Mouse (Mus musculus) testis, adult 2 months (tissue): Measurements from ENCODE around the gene AY074887. TPM values are rescaled to one million over a fixed set of nuclear protein-coding genes. Genes with fewer than 3 reads are reported as not detected.
A peak's percentile ranks its signal among the peaks of the same experiment; 100 is the strongest.
"Not testable (repeated sequence)": the region's sequence is repeated elsewhere in the genome, so short reads cannot be mapped to it uniquely, and the experiment has no call there.

Source experiments
- H3K27ac ChIP-seq: fragments of 200-500 bp; 2 replicates; pipeline ENCODE4 v1.5.1; 2012; ENCODE audit warnings: low read depth, low read length; ENCODE audit not compliant: control insufficient read depth, insufficient read depth
- H3K27me3 ChIP-seq: fragments of 200-500 bp; 2 replicates; pipeline ENCODE4 v1.6.1; 2012; ENCODE audit warnings: mild to moderate bottlenecking, low read length, moderate library complexity; ENCODE audit not compliant: control insufficient read depth, insufficient read depth
- H3K36me3 ChIP-seq: fragments of 200-500 bp; 2 replicates; pipeline ENCODE4 v1.6.1; 2012; ENCODE audit warnings: mild to moderate bottlenecking, low read length; ENCODE audit not compliant: control insufficient read depth, insufficient read depth
- H3K4me1 ChIP-seq: fragments of 200-500 bp; 2 replicates; pipeline ENCODE4 v1.6.1; 2012; ENCODE audit warnings: low read length; ENCODE audit not compliant: control insufficient read depth, insufficient read depth
- H3K4me3 ChIP-seq: fragments of 200-500 bp; 2 replicates; pipeline ENCODE4 v1.5.1; 2012; ENCODE audit warnings: low read depth, mild to moderate bottlenecking, low read length, moderate library complexity, mixed read lengths; ENCODE audit not compliant: control insufficient read depth
- CTCF ChIP-seq: fragments of 200-500 bp; IDR thresholded peaks from 2 replicates; pipeline ENCODE4 v1.5.1; 2012; ENCODE audit warnings: low read depth, mild to moderate bottlenecking, inconsistent platforms, low read length, moderate library complexity; ENCODE audit not compliant: control insufficient read depth, insufficient read depth, insufficient replicate concordance
- POLR2A ChIP-seq: fragments of 200-500 bp; IDR thresholded peaks from 2 replicates; pipeline ENCODE4 v1.6.1; 2012; ENCODE audit warnings: low read depth, mild to moderate bottlenecking, inconsistent platforms, low read length, moderate library complexity; ENCODE audit not compliant: control insufficient read depth
- polyA plus RNA-seq: library from polyadenylated mRNA; depleted of rRNA; stranded (reverse); fragments of >200 nt; gene quantifications from 2 replicates; pipeline ENCODE4 v1.2.3, GENCODE M21; 2012

The AY074887 gene
- polyA plus RNA-seq, 1 experiment, result 0.25 TPM

DNA sequence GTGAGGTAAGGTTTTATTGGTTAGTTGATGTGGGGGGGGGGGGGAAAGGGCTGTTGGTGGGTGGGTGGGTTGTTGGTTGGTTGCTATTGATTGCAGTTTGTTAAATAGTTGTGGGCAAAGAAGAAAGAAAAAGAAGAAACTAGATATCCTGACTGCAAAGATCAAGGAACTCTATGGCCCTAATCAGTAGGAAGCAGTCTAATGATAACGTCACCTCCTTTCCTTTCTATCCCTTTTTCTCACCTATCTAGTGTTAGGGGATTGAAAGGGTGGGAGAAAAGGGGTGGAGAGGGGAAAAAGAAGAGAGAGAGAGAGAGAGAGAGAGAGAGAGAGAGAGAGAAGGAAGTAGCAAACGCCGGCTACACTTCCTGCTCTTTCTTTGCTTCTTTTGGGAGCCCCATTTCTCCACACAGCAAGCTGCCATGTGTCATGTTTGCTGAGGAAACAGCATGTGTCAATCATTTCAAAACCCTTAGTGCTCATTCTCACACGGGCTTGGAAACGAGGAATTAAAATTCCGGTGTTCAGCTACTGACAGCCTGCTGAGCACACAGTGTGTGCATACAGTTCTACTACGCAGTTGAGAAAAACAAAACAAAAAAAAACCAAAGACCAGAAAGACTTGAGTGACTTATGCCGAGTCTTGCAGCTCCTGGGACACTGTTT lies 19.3 kb upstream of the AY074887 start:
- no peak overlapping the region for H3K4me3 ChIP-seq
- no peaks in the 10 kb centered on the region for H3K27me3 ChIP-seq
- no peak overlapping the region for H3K27ac ChIP-seq
- no peak for TF ChIP-seq POLR2A
- no peak for TF ChIP-seq CTCF
- H3K36me3 ChIP-seq, result no peaks in the 10 kb centered on the region
- no peaks in the 10 kb centered on the region for H3K4me1 ChIP-seq

DNA sequence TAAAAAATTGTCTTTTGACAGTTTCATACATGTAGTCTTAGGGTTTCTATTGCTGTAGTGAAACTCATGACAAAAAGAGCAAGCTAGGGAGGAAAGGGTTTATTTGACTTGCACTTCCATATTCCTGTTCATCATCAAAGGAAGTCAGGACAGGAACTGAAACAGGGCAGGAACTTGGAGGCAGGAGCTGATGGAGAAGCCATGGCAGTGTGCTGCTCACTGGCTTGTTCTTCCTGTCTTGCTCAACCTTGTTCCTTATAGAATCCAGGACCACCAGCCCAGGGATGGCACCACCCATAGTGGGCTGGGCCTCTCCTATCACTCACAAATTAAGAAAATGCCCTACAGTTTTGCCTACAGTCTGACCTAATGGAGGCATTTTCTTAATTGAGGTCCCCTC lies 12.9 kb upstream of the AY074887 start:
- Histone ChIP-seq H3K27ac (no peak overlapping the region), H3K4me3 (no peak overlapping the region), H3K36me3 (no peaks in the 10 kb centered on the region), H3K27me3 (no peaks in the 10 kb centered on the region), H3K4me1 (no peaks in the 10 kb centered on the region)
- no peak for TF ChIP-seq CTCF
- no peak for TF ChIP-seq POLR2A

DNA sequence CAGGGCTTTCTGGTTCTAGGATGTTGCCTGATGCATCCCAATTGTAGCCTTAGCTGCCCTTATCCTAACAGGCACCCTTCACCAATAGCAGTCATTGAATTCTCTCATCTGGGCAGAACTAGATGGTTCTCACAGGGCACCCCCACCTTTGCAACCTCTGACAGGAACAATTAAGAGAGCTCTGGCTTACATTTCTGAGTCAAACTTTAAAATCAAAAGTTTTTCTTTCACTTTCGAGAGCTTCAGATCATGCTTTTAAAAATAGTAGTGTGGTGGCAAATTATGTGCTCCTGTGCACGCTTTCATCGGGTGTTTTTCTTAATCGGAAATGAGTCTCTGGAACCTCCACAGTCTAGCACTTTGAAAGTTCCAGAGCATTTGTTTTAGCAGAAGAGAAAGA lies 10.3 kb upstream of the AY074887 start:
- H3K36me3 ChIP-seq, result no peaks in the 10 kb centered on the region; the same call in 1 of the 2 replicates
- H3K4me3 ChIP-seq, result no peak overlapping the region
- no peak for TF ChIP-seq POLR2A
- TF ChIP-seq CTCF, result no peak
- H3K4me1 ChIP-seq, result no peaks in the 10 kb centered on the region
- H3K27me3 ChIP-seq, result no peaks in the 10 kb centered on the region
- no peak overlapping the region for H3K27ac ChIP-seq

DNA sequence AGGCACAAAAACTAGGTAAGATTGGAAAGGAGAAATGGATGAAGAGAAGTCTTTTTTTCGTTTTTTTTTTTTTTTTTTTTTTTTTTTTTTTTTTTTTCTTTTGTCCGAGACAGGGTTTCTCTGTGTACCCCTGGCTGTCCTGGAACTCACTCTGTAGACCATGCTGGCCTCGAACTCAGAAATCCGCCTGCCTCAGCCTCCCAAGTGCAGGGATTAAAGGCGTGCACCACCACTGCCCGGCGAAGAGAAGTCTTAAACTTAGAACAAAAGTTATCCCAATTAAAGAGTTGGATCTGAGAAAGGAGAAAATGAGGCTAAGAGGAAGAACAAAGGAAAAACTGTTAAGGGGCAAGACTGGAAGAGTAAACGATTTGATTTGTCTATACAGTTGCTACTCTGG lies 636 bp downstream of the AY074887 start:
- peak overlapping the region; percentile 92 for H3K4me3 ChIP-seq
- H3K27ac ChIP-seq, H3K27me3 ChIP-seq, H3K4me1 ChIP-seq, H3K36me3 ChIP-seq: not testable (repeated sequence)

DNA sequence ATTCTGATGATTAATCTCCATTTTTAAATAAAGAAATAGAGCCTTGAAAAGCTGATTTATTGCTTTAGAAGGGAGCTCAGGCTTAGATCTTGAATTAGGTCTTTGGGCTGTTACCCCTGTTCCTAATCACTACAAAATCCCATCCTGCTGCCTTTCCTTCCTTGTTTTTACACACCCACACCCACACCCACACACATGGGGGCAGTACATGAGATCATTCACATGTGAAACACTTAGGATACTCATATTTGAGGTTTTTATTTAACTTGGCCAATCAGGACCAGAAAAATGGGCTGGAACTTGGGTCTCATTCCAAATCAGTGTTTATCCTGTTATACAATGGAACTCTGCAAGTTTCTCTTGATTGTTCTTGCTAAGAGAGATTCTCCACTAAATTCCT lies 1.3 kb downstream of the AY074887 start:
- no peaks in the 10 kb centered on the region for H3K4me1 ChIP-seq
- H3K27ac ChIP-seq, result no peak overlapping the region
- no peaks in the 10 kb centered on the region; the same call in 1 of the 2 replicates for H3K36me3 ChIP-seq
- TF ChIP-seq POLR2A, result no peak
- no peak for TF ChIP-seq CTCF
- no peaks in the 10 kb centered on the region for H3K27me3 ChIP-seq
- no peak overlapping the region for H3K4me3 ChIP-seq

DNA sequence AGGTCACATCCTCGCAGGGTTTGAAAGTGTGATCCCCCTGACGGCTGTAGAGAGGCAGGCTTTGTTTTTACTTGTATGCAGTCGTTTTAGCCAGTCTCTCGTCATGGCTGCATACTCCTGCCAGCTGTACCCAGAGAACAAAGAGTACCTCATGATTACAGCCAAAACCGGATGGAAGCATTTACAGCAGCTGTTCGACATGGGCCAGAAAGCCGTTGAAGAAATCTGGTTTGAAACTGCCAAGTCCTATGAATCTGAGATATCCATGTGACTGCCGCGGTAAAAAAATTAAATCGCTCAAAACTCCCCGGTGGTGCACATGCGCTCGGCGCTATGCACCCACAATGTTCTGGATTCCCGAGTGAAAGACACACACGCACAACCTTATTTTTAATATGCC lies 4.5 kb downstream of the AY074887 start:
- no peaks in the 10 kb centered on the region for H3K27me3 ChIP-seq
- no peaks in the 10 kb centered on the region for H3K4me1 ChIP-seq
- no peak overlapping the region for H3K27ac ChIP-seq
- no peak for TF ChIP-seq CTCF
- TF ChIP-seq POLR2A, result no peak
- H3K4me3 ChIP-seq, result no peak overlapping the region
- no peaks in the 10 kb centered on the region for H3K36me3 ChIP-seq

DNA sequence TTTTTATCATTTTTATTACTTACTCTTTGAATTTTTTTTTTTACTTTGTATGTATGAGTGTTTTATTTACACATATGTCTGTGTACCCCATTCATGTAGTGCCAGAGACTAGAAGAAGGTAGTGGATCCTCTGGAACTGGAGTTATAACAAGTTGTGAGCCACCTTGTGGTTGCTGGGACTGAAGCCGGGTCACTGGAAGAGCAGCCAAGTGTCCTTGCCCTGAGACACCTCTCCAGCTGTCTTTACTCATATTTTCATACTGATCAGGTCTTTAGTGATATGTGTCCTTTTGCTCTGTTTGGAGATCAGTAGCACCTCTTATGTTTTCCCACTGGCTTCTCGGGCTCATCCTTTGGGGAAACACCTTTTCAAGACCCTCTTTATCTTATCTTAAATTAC lies 6.3 kb downstream of the AY074887 start:
- Histone ChIP-seq H3K4me3 (no peak overlapping the region), H3K36me3 (no peaks in the 10 kb centered on the region), H3K27ac (no peak overlapping the region), H3K27me3 (no peaks in the 10 kb centered on the region), H3K4me1 (no peaks in the 10 kb centered on the region)
- no peak for TF ChIP-seq CTCF
- no peak for TF ChIP-seq POLR2A

DNA sequence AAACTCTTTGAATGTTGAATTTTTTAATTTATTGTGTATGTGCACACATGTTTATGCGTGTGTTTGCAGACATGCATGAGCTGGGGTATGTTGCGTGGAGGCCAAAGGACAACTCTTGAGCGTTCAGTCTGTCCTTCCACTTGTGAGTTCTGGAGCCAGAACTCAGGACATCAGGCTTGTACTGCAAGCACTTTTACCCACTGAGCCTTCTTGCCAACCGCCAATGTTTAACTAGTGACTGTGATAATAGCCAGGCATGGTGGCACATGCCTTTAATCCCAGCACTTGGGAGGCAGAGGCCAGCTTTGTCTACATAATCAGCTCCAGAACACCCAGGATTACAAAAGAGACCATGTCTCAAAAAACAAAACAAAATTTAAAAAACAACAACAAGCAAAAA lies 8.7 kb downstream of the AY074887 start:
- no peak overlapping the region for H3K27ac ChIP-seq
- H3K36me3 ChIP-seq, result no peaks in the 10 kb centered on the region
- H3K27me3 ChIP-seq, result no peaks in the 10 kb centered on the region
- no peak overlapping the region for H3K4me3 ChIP-seq
- H3K4me1 ChIP-seq, result no peaks in the 10 kb centered on the region
- TF ChIP-seq CTCF, result no peak
- no peak for TF ChIP-seq POLR2A
